Mouse (Mus musculus) lung, adult 10 weeks (tissue): ENCODE measurements around the gene Zscan5b. TPM values are rescaled to one million over a fixed set of nuclear protein-coding genes. Genes with fewer than 3 reads are reported as not detected.

Experiments
- polyA plus RNA-seq: library from polyadenylated mRNA; stranded (reverse); fragments of 350-450 nt; fragmentation: Illumina TruSeq; extraction: RNeasy Lipid Tissue Mini Kit (QIAGEN cat#74804); gene quantifications from one replicate; pipeline ENCODE4 v1.2.3, GENCODE M21; 2014; ENCODE audit warnings: low read depth, low replicate concordance; ENCODE audit not compliant: insufficient read depth

Zscan5b gene
- polyA plus RNA-seq = not detected

GRCm38 (mm10) chr7:6221978-6222377 is at the start of gene Zscan5b:
Gene Zscan5b, plus strand, starts transcription at chr7:6222278.

DNA sequence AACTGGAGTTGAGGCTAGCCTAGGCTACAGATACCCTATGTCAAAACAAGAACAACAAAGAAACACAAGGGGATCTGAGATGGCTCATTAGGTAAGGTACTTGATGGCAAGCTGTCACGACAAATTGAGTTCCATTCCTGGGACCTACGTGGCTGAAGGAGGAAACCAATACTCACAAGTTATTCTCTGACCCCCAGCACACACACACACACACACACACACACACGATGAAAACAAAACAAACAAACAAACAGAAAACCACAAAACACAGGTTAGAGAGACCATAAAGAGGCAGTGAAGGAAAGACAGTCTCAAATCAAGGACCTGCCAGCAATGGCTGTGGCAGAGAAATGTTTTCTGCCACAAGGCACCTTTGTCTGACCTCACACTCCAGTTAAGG is 25.3 kb upstream of the Zscan5b start, which contains the start of gene Galp:
Gene Galp, plus strand, starts transcription at position 301 of the 400 bp plus-strand sequence.

DNA sequence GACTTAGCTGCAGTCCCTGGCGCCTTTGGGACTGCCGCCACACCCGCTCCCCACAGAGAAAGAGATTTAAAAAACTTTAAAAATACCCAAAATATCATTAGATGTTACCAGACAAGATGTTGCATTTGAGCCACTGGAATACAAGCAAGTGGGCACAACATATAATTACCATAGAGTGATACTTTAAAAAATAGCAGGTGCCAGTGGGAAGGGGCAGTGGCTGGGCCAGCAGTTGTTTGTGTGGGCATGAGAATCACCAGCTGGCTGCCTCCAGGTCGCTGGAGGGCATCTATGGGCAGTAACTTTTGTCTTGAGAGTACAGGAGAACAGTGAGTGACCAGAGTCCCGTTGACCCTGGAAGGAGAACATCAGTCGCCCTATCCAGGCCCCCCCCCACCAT is 30.3 kb downstream of the Zscan5b start, which contains the start of gene Epp13:
Gene Epp13, plus strand, starts transcription at position 301 of the 400 bp plus-strand sequence.

DNA sequence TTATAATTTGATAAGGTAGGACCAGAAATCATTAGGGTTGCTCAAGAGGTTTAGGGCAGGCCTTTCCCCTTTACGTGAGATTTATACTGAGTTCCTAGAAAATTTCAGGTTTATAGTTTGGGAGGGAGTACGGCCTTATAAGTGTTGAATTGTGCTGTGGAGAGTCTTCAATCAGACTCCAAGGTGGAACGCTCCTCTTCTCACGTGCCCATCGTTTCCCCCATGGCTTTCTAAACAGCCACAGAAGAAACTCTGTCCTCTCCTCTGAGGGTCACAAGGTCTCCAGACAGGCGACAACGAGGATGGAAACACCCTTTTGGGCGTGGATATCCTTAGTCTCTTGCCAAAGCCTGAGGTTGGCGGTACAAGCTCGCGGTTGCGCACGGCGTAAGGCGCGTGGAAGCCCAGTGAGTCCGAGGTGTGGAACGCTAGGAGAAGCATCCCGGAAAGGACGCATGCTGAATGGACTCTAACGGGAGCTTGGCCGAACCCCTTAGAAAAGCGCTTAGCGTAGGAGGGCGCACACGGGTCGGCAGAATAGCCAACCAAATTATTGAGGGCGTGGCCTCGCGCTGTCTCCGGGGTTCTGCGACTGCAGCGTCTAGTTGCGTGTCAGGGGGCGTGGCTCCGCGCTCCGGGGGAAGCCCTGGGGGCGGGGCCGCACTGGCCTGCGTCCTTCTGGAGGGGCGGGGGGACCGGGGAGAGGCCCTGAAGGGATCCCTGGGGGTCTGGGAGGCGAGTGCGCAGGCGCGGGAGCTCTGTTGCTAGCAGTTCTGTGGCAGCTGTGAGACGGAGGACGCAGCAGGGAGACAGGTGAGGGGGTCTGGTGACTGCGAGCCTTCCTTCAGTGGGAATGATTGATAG is 64.0 kb downstream of the Zscan5b start, which contains the start of gene Zfp667:
Gene Zfp667, plus strand, starts transcription at position 738 of the 864 bp plus-strand sequence.

Other genes with a start within 250 kb of the Zscan5b start
- not detected for gene Vmn1r65, start 211.3 kb upstream of the Zscan5b start, polyA plus RNA-seq
- gene Nlrp4c, start 177.1 kb upstream of the Zscan5b start, polyA plus RNA-seq = not detected
- 20.2 TPM for gene Zfp787, start 66.3 kb upstream of the Zscan5b start, polyA plus RNA-seq
- gene Zfp444, start 50.1 kb upstream of the Zscan5b start, polyA plus RNA-seq = 15.7 TPM
- not detected for gene Galp, start 25.2 kb upstream of the Zscan5b start, polyA plus RNA-seq
- gene Epp13, start 30.4 kb downstream of the Zscan5b start, polyA plus RNA-seq = not detected
- gene Zfp667, start 64.3 kb downstream of the Zscan5b start, polyA plus RNA-seq = 2.2 TPM
- gene Zfp583, start 109.0 kb downstream of the Zscan5b start, polyA plus RNA-seq = 1.8 TPM
- 0.27 TPM for gene Gm3854, start 121.5 kb downstream of the Zscan5b start, polyA plus RNA-seq
- 1.1 TPM for gene Zfp78, start 141.0 kb downstream of the Zscan5b start, polyA plus RNA-seq
- 2.1 TPM for gene Zfp28, start 161.0 kb downstream of the Zscan5b start, polyA plus RNA-seq
- not detected for gene Smim17, start 176.4 kb downstream of the Zscan5b start, polyA plus RNA-seq
- not detected for gene Gm20715, start 188.0 kb downstream of the Zscan5b start, polyA plus RNA-seq
- gene Olfr1344, start 216.4 kb downstream of the Zscan5b start, polyA plus RNA-seq = not detected
- gene Olfr1336, start 233.9 kb downstream of the Zscan5b start, polyA plus RNA-seq = not detected
- gene Olfr1346, start 244.8 kb downstream of the Zscan5b start, polyA plus RNA-seq = not detected